Mouse (Mus musculus) adipose tissue, adult 10 weeks (tissue): ENCODE data around the gene Tmem263. TPM values are rescaled to one million over a fixed set of nuclear protein-coding genes. Genes with fewer than 3 reads are reported as not detected.

Experiments
- polyA plus RNA-seq: library from polyadenylated mRNA; stranded (reverse); fragments of 350-450 nt; fragmentation: Illumina TruSeq; extraction: RNeasy Lipid Tissue Mini Kit (QIAGEN cat#74804); gene quantifications from one replicate; pipeline ENCODE4 v1.2.3, GENCODE M21; 2014; ENCODE audit warnings: low read depth, low replicate concordance

Tmem263 gene
- polyA plus RNA-seq: 17.2 TPM

DNA sequence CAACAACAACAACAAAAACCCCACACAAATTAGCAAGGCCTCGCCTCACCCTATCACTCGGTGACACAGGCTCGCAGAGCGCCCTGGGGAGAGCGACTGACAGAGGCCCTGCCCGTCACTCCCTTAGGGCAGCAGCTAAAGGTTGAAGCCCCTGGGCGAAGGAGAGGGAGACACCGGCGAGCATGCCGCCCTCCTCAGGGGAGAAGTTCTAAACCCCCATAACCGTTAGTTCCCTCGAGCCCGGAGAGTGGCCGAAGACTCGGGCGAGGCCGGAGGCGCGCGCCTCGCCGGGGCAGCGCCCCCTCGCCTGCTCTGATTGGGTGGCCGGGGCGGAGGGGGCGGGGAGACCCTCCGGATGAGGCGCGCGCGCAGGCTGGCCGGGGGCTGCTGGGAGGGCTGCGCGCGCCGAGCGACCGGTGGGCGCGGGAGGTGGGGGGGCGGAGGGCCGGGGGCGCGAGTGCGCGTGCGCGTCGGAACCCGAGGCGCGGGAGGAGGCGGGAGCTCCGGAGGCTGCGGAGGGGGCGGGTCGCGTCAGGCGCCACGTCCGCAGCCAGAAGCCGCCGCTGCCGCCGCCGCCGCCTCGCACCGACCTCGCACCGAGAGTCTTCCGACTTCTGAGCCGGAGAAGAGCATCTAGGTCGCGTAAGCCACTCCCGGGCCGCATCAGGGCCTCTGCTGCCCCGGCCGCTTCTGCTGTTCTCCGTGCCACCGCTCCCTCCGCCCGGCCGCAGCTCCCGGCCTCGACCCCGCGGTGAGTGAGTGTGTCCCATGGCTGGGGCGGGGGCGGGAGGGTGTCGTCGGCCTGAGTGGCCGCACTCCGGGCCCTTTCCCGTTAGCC is at the start of gene Tmem263, which contains the start of gene Fhl4:
TSS of gene Tmem263 (plus strand) at position 381 of the 838 bp plus-strand sequence.
TSS of gene Fhl4 (minus strand) at position 249 of the 838 bp plus-strand sequence.

DNA sequence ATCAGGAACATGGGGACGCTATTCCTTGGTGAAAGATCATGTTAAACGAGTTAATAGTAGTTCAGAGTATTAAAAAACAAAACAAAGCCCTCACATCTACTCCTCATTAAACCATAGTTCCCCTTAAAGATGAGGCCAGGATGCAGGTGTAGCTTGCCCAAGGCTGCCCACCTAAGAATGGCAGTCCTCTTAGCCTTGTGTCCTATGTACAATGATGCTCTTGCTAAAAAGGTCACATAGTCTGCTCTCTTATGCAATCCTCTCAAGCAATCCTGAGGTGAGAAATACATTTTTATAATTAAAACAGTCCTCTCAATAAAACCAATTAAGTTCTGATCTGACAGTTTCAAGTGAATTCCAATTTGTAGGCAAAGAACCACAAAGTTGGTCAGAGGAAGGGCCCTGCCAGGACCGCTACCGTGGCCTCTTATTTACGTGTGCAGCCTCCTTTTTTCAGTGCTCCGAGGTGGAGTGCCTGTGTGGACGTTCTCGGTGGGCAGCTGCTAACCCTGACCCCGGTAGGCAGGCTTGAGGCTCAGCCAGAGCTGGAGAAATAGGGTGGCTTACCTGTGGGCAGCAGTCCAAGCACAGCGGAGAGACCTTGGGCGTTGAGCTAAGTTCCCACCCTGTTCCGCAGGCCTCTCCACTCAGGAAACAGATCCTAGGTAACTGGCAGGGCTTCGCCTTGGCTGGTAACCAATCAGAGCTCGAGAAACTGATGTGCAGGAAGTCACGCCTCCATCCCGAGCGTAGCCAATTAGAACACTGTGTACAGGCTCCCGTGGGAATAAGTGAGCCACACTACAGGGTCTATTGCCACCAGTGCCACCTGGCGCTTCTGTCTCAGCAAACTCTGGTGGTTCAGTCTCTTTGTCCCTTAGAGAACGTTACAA is 25.2 kb downstream of the Tmem263 start, which contains the start of gene Mterf2:
TSS of gene Mterf2 (minus strand) at position 633 of the 893 bp plus-strand sequence.

Other genes with a start within 250 kb of the Tmem263 start
- 18.9 TPM for gene Ric8b, start 185.0 kb upstream of the Tmem263 start, polyA plus RNA-seq
- gene Fhl4, start 132 bp upstream of the Tmem263 start, polyA plus RNA-seq: 51.4 TPM
- gene Mterf2, start 25.4 kb downstream of the Tmem263 start, polyA plus RNA-seq: 9.0 TPM
- 8.3 TPM for gene Cry1, start 82.4 kb downstream of the Tmem263 start, polyA plus RNA-seq